ENCODE assay signal across 9 mouse cellular contexts in genomic region chrX:161717764-161718382, GRCm38 (mm10). TPM values are rescaled to one million over a fixed set of nuclear protein-coding genes. Genes with fewer than 3 reads are reported as not detected.
A peak's percentile ranks its signal among the peaks of the same experiment; 100 is the strongest.
DNase-seq lines count a peak whose midpoint lies in the region; ATAC-seq and TF ChIP-seq lines count a peak whose summit lies in the region.
"Had no signal": no experiment of that assay in that cellular context is flagged by ENCODE, and none has a peak within 500 bp of the region (broad histone marks: within the 10 kb centered on the region; RNA-seq: fewer than 3 reads in every experiment).

No protein-coding gene starts in this region.

- WGBS in spleen, adult 2 months: 34% methylated on average over 26 of the region's 26 CpGs
- WGBS in neural tube, embryonic 15.5 days: 22% methylated on average over 25 of the region's 26 CpGs

- peak overlapping the region; percentile 82 for H3K4me3 ChIP-seq in gastrocnemius, adult 2 months
- H3K4me3 ChIP-seq in spleen, adult 2 months (ENCODE audit: extremely low read depth, insufficient read depth, insufficient read length): peak overlapping the region; percentile 5; the same call in 1 of the 2 replicates
- peak overlapping the region; percentile 59 for H3K4me3 ChIP-seq in neural tube, embryonic 15.5 days (replicated peaks)

- H3K9ac ChIP-seq in neural tube, embryonic 15.5 days (replicated peaks): peak overlapping the region; percentile 73

- H3K27me3 ChIP-seq in spleen, adult 2 months (ENCODE audit: control insufficient read depth, insufficient read depth, low read length): peaks cover 4% of the 10 kb centered on the region; the same call in 1 of the 2 replicates
- H3K27me3 ChIP-seq in neural tube, embryonic 15.5 days (replicated peaks): peaks cover 40% of the 10 kb centered on the region; the same call in 1 of the 2 replicates
- H3K27me3 ChIP-seq: CH12.LX had no signal

- TF ChIP-seq POLR2A in spleen, adult 2 months (IDR thresholded peaks at IDR 0.05; ENCODE audit: low read depth, low read length): no peak

- no peaks in the 10 kb centered on the region for H3K4me1 ChIP-seq in spleen, adult 2 months (ENCODE audit: control insufficient read depth, insufficient read depth, insufficient read length)
- H3K4me1 ChIP-seq in neural tube, embryonic 15.5 days: peaks cover 27% of the 10 kb centered on the region

- intact Hi-C loops in gastrocnemius, adult 2 months (cut with DNase I): no loop called here

- H3K4me2 ChIP-seq in neural tube, embryonic 15.5 days: peak overlapping the region; percentile 59

- no peaks in the 10 kb centered on the region for H3K9me3 ChIP-seq in neural tube, embryonic 15.5 days (replicated peaks)

- TF ChIP-seq CTCF in gastrocnemius, adult 2 months (IDR thresholded peaks at IDR 0.05): no peak
- TF ChIP-seq CTCF in spleen, adult 2 months (IDR thresholded peaks at IDR 0.05; ENCODE audit: extremely low read depth, insufficient read depth, insufficient read length, insufficient replicate concordance): no peak

- ATAC-seq in neural tube, embryonic 15.5 days (ENCODE audit: low FRiP score): peak; percentile 58

- DNase-seq in gastrocnemius, adult 2 months: peak; percentile 28
- no peak for DNase-seq in gastrocnemius, adult 18-20 months (ENCODE audit: low spot score)
- DNase-seq in spleen, adult 2 months (ENCODE audit: low read depth in 1 of 2, low spot score in 2 of 2): no peak
- DNase-seq in spleen, postnatal 4 days (ENCODE audit: low spot score in 2 of 2): no peak
- DNase-seq in kidney, postnatal 25 days: peak; percentile 1 to 43
- DNase-seq in cerebellum, adult 8-10 months: no peak
- no peak for DNase-seq in thymus, postnatal 14 days

- peak overlapping the region; percentile 90 for H3K27ac ChIP-seq in gastrocnemius, adult 2 months
- peak overlapping the region; percentile 22; the same call in 1 of the 2 replicates for H3K27ac ChIP-seq in spleen, adult 2 months (ENCODE audit: insufficient read depth, low read length)
- peak overlapping the region; percentile 87 for H3K27ac ChIP-seq in neural tube, embryonic 15.5 days (replicated peaks)

- H3K36me3 ChIP-seq in spleen, adult 2 months (ENCODE audit: control insufficient read depth, insufficient read depth, low read length): no peaks in the 10 kb centered on the region
- no peaks in the 10 kb centered on the region for H3K36me3 ChIP-seq in neural tube, embryonic 15.5 days

RNA-seq across cellular contexts. Expression of gene Rai2, which starts 1.0 kb away (rescaled TPM):
- total RNA-seq in gastrocnemius, adult 2 months (2021): 10 to 100 TPM; 20.0 to 36.3 TPM
- total RNA-seq in gastrocnemius, adult 18-20 months (2021): 10 to 100 TPM; 28.3 to 30.3 TPM
- polyA plus RNA-seq in spleen, adult 2 months (2012; rRNA removed): 2.9 and 3.8 TPM in 2 replicates
- polyA plus RNA-seq in neural tube, embryonic 15.5 days (2015; fragmentation: Nextera tagmentation; extraction: Ambion mirVana): 15.8 and 18.6 TPM in 2 replicates
- total RNA-seq: CH12.LX had no signal

Comparison
In these comparisons a context has a peak if more than half of its experiments do, and no peak if none do; other contexts are left out.
1. DNase-seq: peak in gastrocnemius, adult 2 months (single experiment) and kidney, postnatal 25 days (2 of 2); none in gastrocnemius, adult 18-20 months (single experiment), spleen, adult 2 months (0 of 2), spleen, postnatal 4 days (0 of 2), cerebellum, adult 8-10 months (single experiment) and thymus, postnatal 14 days (single experiment).
2. H3K27ac ChIP-seq: peak in every context shown above with its lines; median percentile 90 in gastrocnemius, adult 2 months; 87 in neural tube, embryonic 15.5 days; 22 in spleen, adult 2 months.
3. H3K4me3 ChIP-seq: peak in every context shown above with its lines; median percentile 82 in gastrocnemius, adult 2 months; 59 in neural tube, embryonic 15.5 days; 5 in spleen, adult 2 months.